Mouse (Mus musculus) small intestine, adult 2 months (tissue): Measurements from ENCODE around the gene Cyp1a2.

Experiments used
- CTCF ChIP-seq: fragments of 200-500 bp; IDR thresholded peaks from 2 replicates; pipeline ENCODE4 v1.5.1; 2012; ENCODE audit warnings: low read depth, mild to moderate bottlenecking, control low read depth, inconsistent platforms, low read length, moderate library complexity, mixed read lengths; ENCODE audit not compliant: insufficient replicate concordance, insufficient read length; ENCODE audit errors: extremely low read depth
- POLR2A ChIP-seq: fragments of 200-500 bp; IDR thresholded peaks from 2 replicates; pipeline ENCODE4 v1.6.1; 2012; ENCODE audit warnings: low read depth, mild to moderate bottlenecking, control low read depth, inconsistent platforms, low read length, moderate library complexity

- TF ChIP-seq POLR2A: no peak
- no peak for TF ChIP-seq CTCF
Observed at GRCm38 (mm10) chr9:57722371-57722770, 38.9 kb upstream of the Cyp1a2 start.
